Mouse (Mus musculus) lung, adult 2 months (tissue): ENCODE results near the gene G6pc3. TPM values are rescaled to one million over a fixed set of nuclear protein-coding genes. Genes with fewer than 3 reads are reported as not detected.

Experiments used
- DNase-seq: peaks from one replicate; pipeline ENCODE4 v3.0.0; 2022
- H3K4me1 ChIP-seq: fragments of 200-500 bp; 2 replicates; pipeline ENCODE4 v1.6.1; 2011; ENCODE audit warnings: low read length; ENCODE audit not compliant: control insufficient read depth, insufficient read depth
- H3K4me3 ChIP-seq: fragments of 200-500 bp; replicated peaks from 2 replicates; pipeline ENCODE3; 2011; ENCODE audit warnings: low read depth, mild to moderate bottlenecking, control low read depth, low read length; ENCODE audit errors: extremely low read depth
- CTCF ChIP-seq: fragments of 200-500 bp; IDR thresholded peaks from 2 replicates; pipeline ENCODE4 v1.5.1; 2011; ENCODE audit warnings: mild to moderate bottlenecking, low read length, control low read depth; ENCODE audit not compliant: insufficient read depth
- POLR2A ChIP-seq: fragments of 200-500 bp; IDR thresholded peaks from 2 replicates; pipeline ENCODE4 v1.6.1; 2011; ENCODE audit warnings: low read depth, mild to moderate bottlenecking, control low read depth, low read length, borderline replicate concordance; ENCODE audit errors: extremely low read depth
- WGBS: fragments of 180-500 bp; shearing (Covaris S2); methylation state at CpG from one replicate; pipeline ENCODE4 v1.1.7; 2018; 5-methylcytosine and 5-hydroxymethylcytosine counted together
- polyA plus RNA-seq: library from polyadenylated mRNA; depleted of rRNA; stranded (reverse); fragments of >200 nt; gene quantifications from 2 replicates; pipeline ENCODE4 v1.2.3, GENCODE M21; 2012

G6pc3 gene
- polyA plus RNA-seq, 1 experiment, result 82.5 TPM

DNA sequence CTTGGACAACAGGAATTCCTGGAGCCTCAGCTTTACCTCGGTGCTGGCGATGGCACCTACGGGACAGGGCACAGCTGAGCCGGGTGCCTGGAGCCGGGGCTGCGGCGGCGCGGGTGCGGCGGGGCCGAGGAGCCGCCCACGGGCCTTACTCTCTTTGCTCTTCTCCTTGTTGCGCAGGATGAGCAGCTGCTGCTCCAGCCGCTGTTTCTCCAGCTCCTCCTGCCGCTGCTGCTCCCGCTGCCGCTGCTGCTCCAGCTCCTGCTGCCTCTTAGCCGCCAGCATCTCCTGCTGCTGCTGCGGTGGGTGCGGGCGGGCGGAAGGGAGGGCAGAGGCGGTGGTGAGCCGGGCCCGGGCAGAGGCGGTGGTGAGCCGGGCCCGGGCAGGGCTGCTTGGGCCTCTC is 17.1 kb downstream of the G6pc3 start:
- WGBS, result 81% methylated on average over 30 of the region's 30 CpGs
- Histone ChIP-seq H3K4me3 (no peak overlapping the region), H3K4me1 (peaks cover 20% of the 10 kb centered on the region)
- no peak for DNase-seq
- TF ChIP-seq POLR2A, result no peak
- TF ChIP-seq CTCF, result no peak

DNA sequence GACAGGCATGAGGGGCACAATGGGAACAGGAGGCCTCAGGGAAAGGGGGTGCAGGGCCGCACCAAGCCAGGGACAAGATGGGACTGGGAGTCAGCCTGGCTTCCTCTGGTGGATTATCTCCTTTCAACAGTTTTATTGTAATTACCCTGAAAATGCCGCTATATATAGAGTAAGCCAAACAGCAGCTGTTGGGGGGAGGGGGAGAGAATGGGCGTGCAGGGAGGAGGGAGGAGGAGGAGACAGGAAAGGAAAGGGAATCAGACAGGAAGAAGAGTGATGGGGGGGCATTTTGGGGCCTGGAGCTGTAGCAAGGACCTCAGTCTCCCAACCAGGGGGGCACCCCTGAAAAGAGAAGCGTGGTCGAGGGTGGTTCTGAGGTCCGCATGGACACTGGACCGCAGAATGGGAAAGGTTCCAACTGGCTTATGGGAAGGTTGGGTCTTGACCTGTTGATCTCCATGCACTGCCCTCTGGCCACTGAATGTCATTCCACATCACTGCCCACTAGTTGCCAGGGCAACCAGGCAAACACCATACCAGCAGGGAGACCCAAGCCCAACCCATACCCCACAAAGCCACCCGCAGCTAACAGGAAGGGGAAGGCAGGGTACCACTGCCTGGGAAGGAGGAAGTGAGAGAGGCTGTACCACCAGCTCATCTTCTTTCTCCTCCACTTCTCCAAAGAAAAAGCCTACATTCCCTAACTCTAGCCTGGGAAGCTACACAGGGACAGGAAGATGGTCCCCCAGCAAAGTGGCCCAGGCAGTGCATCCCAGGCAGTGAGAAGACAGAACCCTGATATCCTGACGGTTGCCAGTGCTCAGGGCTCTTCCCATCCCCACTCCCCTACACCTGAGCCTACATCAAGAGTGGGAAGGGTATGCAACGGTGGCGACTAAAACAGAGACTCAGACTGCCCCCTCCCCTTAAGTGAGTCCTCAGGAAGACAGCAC is 18.7 kb downstream of the G6pc3 start:
- no peak for DNase-seq
- Histone ChIP-seq H3K4me3 (no peak overlapping the region), H3K4me1 (peaks cover 26% of the 10 kb centered on the region)
- TF ChIP-seq CTCF (no peak), POLR2A (no peak)
- 41% methylated on average over 11 of the region's 11 CpGs for WGBS

DNA sequence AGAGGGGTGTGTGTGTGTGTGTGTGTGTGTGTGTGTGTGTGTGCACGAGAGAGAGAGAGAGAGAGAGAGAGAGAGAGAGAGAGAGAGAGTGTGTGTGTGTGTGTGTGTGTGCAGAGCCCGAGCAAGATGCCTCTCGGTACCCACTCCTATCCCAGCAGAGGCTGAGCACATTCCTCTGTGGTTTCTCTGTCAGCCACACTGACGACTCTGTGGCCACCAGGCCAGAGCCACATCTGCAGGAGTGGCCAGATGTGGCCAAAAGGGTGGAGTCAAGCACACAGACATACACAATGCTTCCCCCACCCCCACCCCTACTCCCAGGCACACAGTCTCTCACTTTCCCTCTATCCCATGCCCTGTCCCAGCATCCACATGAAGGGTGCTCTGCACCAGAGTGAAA is 19.4 kb downstream of the G6pc3 start:
- DNase-seq, result no peak

DNA sequence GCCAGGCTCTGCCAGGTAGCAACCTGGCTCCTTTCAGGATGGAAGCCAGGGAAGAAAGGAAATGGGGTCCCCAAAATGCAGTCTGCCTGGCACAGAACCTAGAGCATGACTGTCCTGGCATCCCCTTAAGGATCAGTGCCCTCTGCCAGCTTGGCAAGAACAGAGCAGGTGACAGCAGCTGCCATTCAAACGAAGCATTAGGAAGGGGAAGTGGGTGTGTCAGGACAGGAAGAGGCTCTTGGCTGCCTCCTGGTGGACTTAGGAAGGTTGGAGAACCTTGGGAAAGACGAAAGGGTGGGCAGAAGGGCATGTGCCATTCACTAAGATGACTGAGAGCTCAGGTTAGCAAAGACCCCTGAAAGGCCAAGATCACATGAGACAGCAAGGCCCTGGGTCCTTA is 20.3 kb downstream of the G6pc3 start:
- 16% methylated on average over 2 of the region's 2 CpGs for WGBS
- DNase-seq, result no peak
- Histone ChIP-seq H3K4me1 (peaks cover 39% of the 10 kb centered on the region), H3K4me3 (no peak overlapping the region)
- no peak for TF ChIP-seq POLR2A
- peak; percentile 77 for TF ChIP-seq CTCF

More for the DNA sequence above, 19.4 kb downstream of the G6pc3 start:
- no peak for TF ChIP-seq POLR2A
- TF ChIP-seq CTCF, result no peak
- no peak overlapping the region for H3K4me3 ChIP-seq
- 44% methylated on average over 4 of the region's 4 CpGs for WGBS
- H3K4me1 ChIP-seq, result peaks cover 31% of the 10 kb centered on the region

DNA sequence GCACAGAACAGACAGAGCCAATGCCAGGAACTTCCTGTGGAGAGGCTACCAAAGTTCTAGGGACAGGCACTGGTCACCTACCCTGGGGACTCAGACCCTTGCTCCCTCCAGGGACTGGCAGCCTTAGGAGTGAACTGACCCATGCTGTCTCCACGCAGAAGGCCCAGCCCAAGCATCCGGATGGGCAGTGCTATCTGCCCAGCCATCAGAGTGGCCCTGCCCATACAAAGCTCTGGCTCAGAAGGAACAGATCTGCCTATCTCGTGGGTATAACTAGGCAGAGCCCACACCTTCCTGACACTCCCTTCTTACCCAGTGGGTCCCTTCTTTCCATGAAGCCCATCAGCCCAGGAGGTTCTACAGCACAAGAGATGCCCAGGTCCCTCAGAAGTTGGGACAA is 20.8 kb downstream of the G6pc3 start:
- TF ChIP-seq POLR2A (no peak), CTCF (no peak)
- 40% methylated on average over 3 of the region's 3 CpGs for WGBS
- no peak for DNase-seq
- Histone ChIP-seq H3K4me1 (peaks cover 41% of the 10 kb centered on the region), H3K4me3 (no peak overlapping the region)

DNA sequence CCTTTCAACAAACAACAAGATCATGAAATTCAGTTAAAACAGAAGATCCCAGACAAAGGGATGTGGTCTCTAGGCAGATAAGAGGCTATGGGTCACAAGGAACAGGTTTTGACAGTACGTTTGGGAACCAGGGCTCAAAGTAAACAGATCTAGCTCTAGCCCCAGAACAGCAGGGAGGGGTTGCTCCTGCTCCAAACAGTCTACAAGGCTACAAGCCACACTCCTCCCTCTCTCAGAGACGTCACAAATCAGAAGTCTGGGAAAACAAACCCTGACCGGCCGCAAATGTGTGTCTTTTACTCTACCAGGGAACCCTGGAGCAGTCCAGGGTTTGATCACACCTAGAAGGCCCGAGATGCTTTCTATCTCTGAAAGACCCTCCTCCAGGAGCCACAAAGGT is 21.6 kb downstream of the G6pc3 start:
- Histone ChIP-seq H3K4me3 (no peak overlapping the region), H3K4me1 (peaks cover 48% of the 10 kb centered on the region)
- TF ChIP-seq POLR2A, result no peak
- no peak for TF ChIP-seq CTCF
- 39% methylated on average over 5 of the region's 5 CpGs for WGBS
- DNase-seq, result no peak

DNA sequence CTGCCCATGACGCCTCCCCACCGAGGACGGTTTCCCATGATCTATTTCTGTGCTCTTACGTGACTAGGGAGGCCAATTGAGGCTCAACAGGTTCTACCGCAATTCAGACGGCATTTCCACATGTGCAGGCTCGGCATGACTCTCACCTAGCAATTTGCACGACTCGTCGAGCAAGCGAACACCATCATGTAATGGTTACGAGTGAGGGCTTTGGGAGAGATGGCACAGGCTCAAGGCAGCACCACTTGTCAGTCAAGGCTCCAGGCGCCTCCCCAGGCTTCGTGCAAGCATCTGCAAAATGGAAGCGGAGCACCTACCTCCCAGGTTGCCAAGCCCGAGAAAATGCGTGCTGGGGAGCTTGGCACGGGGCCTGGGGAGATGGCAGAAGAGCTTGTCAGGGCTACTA is 22.5 kb downstream of the G6pc3 start:
- no peak for DNase-seq
- WGBS, result 53% methylated on average over 18 of the region's 18 CpGs
- TF ChIP-seq CTCF (no peak), POLR2A (no peak)
- no peak overlapping the region for H3K4me3 ChIP-seq
- peaks cover 52% of the 10 kb centered on the region for H3K4me1 ChIP-seq

DNA sequence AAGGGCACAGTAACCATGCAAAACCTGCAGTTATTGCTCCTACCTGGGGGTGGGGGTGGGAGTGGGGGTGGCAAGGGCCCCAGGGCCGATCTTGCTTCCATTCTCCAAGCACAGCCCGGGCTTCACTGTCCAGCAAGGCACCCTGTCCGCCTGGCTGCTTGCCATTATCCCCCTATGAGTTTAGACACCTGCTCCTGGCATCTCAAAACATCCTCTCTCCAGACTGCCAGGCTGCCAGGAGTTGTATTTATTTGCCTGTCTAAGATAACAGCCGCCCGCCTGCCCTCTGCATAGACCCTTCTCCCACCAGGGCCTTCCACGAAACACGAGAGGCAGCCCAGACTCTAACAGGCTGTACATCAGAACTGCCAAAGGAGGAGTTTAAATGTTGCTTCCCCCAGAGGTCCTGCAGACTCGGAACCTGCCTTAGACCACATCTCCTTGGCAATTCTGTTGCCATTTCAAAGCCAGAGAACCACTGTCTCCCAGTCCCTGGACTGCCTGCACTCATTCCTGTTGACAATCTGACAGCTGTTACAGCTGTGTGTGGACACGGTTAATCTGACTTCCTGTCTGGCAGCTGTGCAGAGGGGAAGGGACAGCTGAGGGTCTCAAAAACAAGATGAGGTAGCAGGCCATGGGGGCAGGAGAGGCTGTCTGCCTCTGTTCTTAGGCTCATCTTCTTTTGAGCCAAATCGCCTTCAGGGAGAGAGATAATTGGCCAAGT is 25.2 kb downstream of the G6pc3 start:
- 29% methylated on average over 10 of the region's 10 CpGs for WGBS
- TF ChIP-seq POLR2A (no peak), CTCF (no peak)
- H3K4me3 ChIP-seq, result no peak overlapping the region
- no peak for DNase-seq
- H3K4me1 ChIP-seq, result peaks cover 63% of the 10 kb centered on the region

DNA sequence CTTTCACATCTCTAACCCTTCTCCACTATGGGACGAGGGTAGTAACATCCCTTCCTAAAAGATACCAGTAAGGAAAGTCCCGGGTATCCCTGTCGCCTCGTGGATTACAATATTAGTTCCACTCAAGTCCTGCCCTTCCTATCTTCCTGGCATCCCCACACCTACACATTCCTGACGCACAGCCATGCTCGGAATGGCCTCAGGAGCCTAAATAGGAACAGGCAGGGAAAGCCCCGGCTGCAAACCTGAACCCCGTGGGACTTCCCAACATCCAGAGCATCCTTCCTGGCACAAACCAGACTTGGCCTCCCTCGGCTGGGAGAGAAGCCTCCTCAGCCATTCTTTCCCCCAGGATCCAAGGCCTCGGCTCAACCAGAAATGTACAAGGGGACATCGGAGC is 26.1 kb downstream of the G6pc3 start:
- DNase-seq, result no peak
- Histone ChIP-seq H3K4me3 (no peak overlapping the region), H3K4me1 (peaks cover 65% of the 10 kb centered on the region)
- 39% methylated on average over 11 of the region's 11 CpGs for WGBS
- TF ChIP-seq CTCF (no peak), POLR2A (no peak)
